Mouse (Mus musculus): Measurements from ENCODE around the gene Zfp488. TPM values are rescaled to one million over a fixed set of nuclear protein-coding genes. Genes with fewer than 3 reads are reported as not detected.

Gene Zfp488
- not detected for total RNA-seq (2021)
- long read RNA-seq, experiment 1 = 0 reads
- long read RNA-seq, experiment 2 = 0 reads

- intact Hi-C loops (cut with DNase I) = no loop called here
- no peak for DNase-seq
Observed at GRCm38 (mm10) chr14:33978604-33979059, at the start of gene Zfp488. TSS of gene Zfp488 (minus strand) at chr14:33978764.

GRCm38 (mm10) chr14:34026710-34027109 lies 48.1 kb upstream of the Zfp488 start:
- intact Hi-C loops (cut with DNase I) = no loop called here
- peak in 1 of 2 experiments; percentile 8 for DNase-seq

GRCm38 (mm10) chr14:34016938-34017337 lies 38.4 kb upstream of the Zfp488 start:
- intact Hi-C loops (cut with DNase I) = no loop called here
- no peak for DNase-seq

- intact Hi-C loops (cut with DNase I) = no loop called here
- no peak for DNase-seq
Observed at GRCm38 (mm10) chr14:34016381-34016780, 37.8 kb upstream of the Zfp488 start, which contains the start of gene Gm5460. TSS of gene Gm5460 (plus strand) at chr14:34016758.

- intact Hi-C loops (cut with DNase I) = no loop called here
- DNase-seq = no peak
Observed at GRCm38 (mm10) chr14:34015063-34015462, 36.5 kb upstream of the Zfp488 start, which contains the start of gene Gm30083. TSS of gene Gm30083 (minus strand) at chr14:34015182.

GRCm38 (mm10) chr14:34002358-34002757 lies 23.8 kb upstream of the Zfp488 start:
- intact Hi-C loops (cut with DNase I) = no loop called here
- no peak for DNase-seq

- intact Hi-C loops (cut with DNase I) = no loop called here
- DNase-seq = no peak
Observed at GRCm38 (mm10) chr14:34001445-34001844, 22.9 kb upstream of the Zfp488 start.

GRCm38 (mm10) chr14:34000076-34000475 lies 21.5 kb upstream of the Zfp488 start:
- intact Hi-C loops (cut with DNase I) = no loop called here
- no peak for DNase-seq

GRCm38 (mm10) chr14:33997427-33997826 lies 18.9 kb upstream of the Zfp488 start:
- DNase-seq = no peak
- intact Hi-C loops (cut with DNase I) = no loop called here

GRCm38 (mm10) chr14:33993521-33994289 lies 15.1 kb upstream of the Zfp488 start:
- intact Hi-C loops (cut with DNase I) = no loop called here
- no peak for DNase-seq

- intact Hi-C loops (cut with DNase I) = no loop called here
- no peak for DNase-seq
Observed at GRCm38 (mm10) chr14:33993051-33993450, 14.5 kb upstream of the Zfp488 start.

- intact Hi-C loops (cut with DNase I) = no loop called here
Observed at GRCm38 (mm10) chr14:33991971-33992370, 13.4 kb upstream of the Zfp488 start.

GRCm38 (mm10) chr14:33989201-33989600 lies 10.6 kb upstream of the Zfp488 start:
- intact Hi-C loops (cut with DNase I) = no loop called here
- no peak for DNase-seq

More at GRCm38 (mm10) chr14:33991971-33992370, 13.4 kb upstream of the Zfp488 start:
- DNase-seq = no peak

- intact Hi-C loops (cut with DNase I) = no loop called here
- no peak for DNase-seq
Observed at GRCm38 (mm10) chr14:33977748-33978147, 816 bp downstream of the Zfp488 start.

GRCm38 (mm10) chr14:33974752-33975151 lies 3.8 kb downstream of the Zfp488 start:
- intact Hi-C loops (cut with DNase I) = no loop called here
- no peak for DNase-seq

GRCm38 (mm10) chr14:33972679-33973078 lies 5.9 kb downstream of the Zfp488 start:
- intact Hi-C loops (cut with DNase I) = no loop called here
- DNase-seq = no peak

- intact Hi-C loops (cut with DNase I) = no loop called here
- DNase-seq = no peak
Observed at GRCm38 (mm10) chr14:33965675-33966074, 12.9 kb downstream of the Zfp488 start.

- intact Hi-C loops (cut with DNase I) = loop anchor here (5.0 kb wide), 2 partner anchors 143 to 278 kb away; partner anchors contain the start of gene A630023A22Rik
- DNase-seq = peak; percentile 36 to 68
Observed at GRCm38 (mm10) chr14:33959341-33959740, 19.2 kb downstream of the Zfp488 start.

GRCm38 (mm10) chr14:33958841-33959240 lies 19.7 kb downstream of the Zfp488 start:
- DNase-seq = no peak
- intact Hi-C loops (cut with DNase I) = loop anchor here (5.0 kb wide), 2 partner anchors 143 to 278 kb away; partner anchors contain the start of gene A630023A22Rik

GRCm38 (mm10) chr14:33958186-33958585 lies 20.4 kb downstream of the Zfp488 start:
- no peak for DNase-seq
- intact Hi-C loops (cut with DNase I) = loop anchor here (5.0 kb wide), 2 partner anchors 144 to 279 kb away; partner anchors contain the start of gene A630023A22Rik

GRCm38 (mm10) chr14:33956055-33956454 lies 22.5 kb downstream of the Zfp488 start:
- intact Hi-C loops (cut with DNase I) = loop anchor here (5.0 kb wide), 2 partner anchors 146 to 281 kb away; partner anchors contain the start of gene A630023A22Rik
- no peak for DNase-seq

- intact Hi-C loops (cut with DNase I) = no loop called here
- DNase-seq = no peak
Observed at GRCm38 (mm10) chr14:33953761-33954160, 24.8 kb downstream of the Zfp488 start, which contains the start of gene Rbp3. TSS of gene Rbp3 (plus strand) at chr14:33954003.

Data from heart, postnatal 14 days (tissue).